28 mouse cellular contexts compared by ENCODE assay signal in genomic region chr2:172552666-172553065, GRCm38 (mm10). TPM values are rescaled to one million over a fixed set of nuclear protein-coding genes. Genes with fewer than 3 reads are reported as not detected.
A peak's percentile ranks its signal among the peaks of the same experiment; 100 is the strongest.
DNase-seq lines count a peak whose midpoint lies in the region; ATAC-seq lines count a peak whose summit lies in the region.
"Had no signal": no experiment of that assay in that cellular context is flagged by ENCODE, and none has a peak within 500 bp of the region (broad histone marks: within the 10 kb centered on the region; RNA-seq: fewer than 3 reads in every experiment).

No protein-coding gene starts in this region.

- no peaks in the 10 kb centered on the region for H3K36me3 ChIP-seq in hindbrain, embryonic 11.5 days (ENCODE audit: control insufficient read depth, insufficient read depth, low read length)
- H3K36me3 ChIP-seq in hindbrain, embryonic 16.5 days (ENCODE audit: control insufficient read depth, insufficient read depth, low read length): no peaks in the 10 kb centered on the region
- no peaks in the 10 kb centered on the region for H3K36me3 ChIP-seq in embryonic facial prominence, embryonic 15.5 days
- H3K36me3 ChIP-seq in forebrain, embryonic 16.5 days (ENCODE audit: control insufficient read depth, insufficient read depth): no peaks in the 10 kb centered on the region
- H3K36me3 ChIP-seq: midbrain, embryonic 10.5 days; neural tube, embryonic 13.5 days had no signal

- peaks cover 19% of the 10 kb centered on the region for H3K4me1 ChIP-seq in hindbrain, embryonic 11.5 days (replicated peaks; ENCODE audit: control insufficient read depth, insufficient read depth, low read length)
- peaks cover 7% of the 10 kb centered on the region for H3K4me1 ChIP-seq in hindbrain, embryonic 16.5 days (ENCODE audit: control insufficient read depth, insufficient read depth, low read depth, low read length)
- peaks cover 44% of the 10 kb centered on the region for H3K4me1 ChIP-seq in embryonic facial prominence, embryonic 15.5 days
- H3K4me1 ChIP-seq in forebrain, embryonic 16.5 days (replicated peaks; ENCODE audit: control insufficient read depth, insufficient read depth, low read length): peaks cover 53% of the 10 kb centered on the region

- WGBS in hindbrain, embryonic 11.5 days: 2% methylated on average over 6 of the region's 6 CpGs
- WGBS in hindbrain, embryonic 16.5 days: 4% methylated on average over 6 of the region's 6 CpGs
- 6% methylated on average over 6 of the region's 6 CpGs for WGBS in embryonic facial prominence, embryonic 15.5 days
- WGBS in forebrain, embryonic 16.5 days: 4% methylated on average over 6 of the region's 6 CpGs

- H3K27me3 ChIP-seq in hindbrain, embryonic 11.5 days (ENCODE audit: control insufficient read depth, insufficient read depth, low read length): peaks cover 90% of the 10 kb centered on the region
- H3K27me3 ChIP-seq in hindbrain, embryonic 16.5 days (replicated peaks; ENCODE audit: control insufficient read depth, insufficient read depth, low read length): peaks cover 49% of the 10 kb centered on the region
- H3K27me3 ChIP-seq in embryonic facial prominence, embryonic 15.5 days: peaks cover 60% of the 10 kb centered on the region
- H3K27me3 ChIP-seq in forebrain, embryonic 16.5 days (replicated peaks; ENCODE audit: control insufficient read depth, insufficient read depth, low read length): peaks cover 22% of the 10 kb centered on the region

- intact Hi-C loops in heart, postnatal 10 days (cut with DNase I): loop anchor here (5.0 kb wide), 1 partner anchor 275 kb away; no protein-coding TSS in a partner anchor

- ATAC-seq in hindbrain, embryonic 11.5 days (ENCODE audit: low FRiP score): no peak
- ATAC-seq in hindbrain, embryonic 16.5 days: no peak
- ATAC-seq in embryonic facial prominence, embryonic 15.5 days (ENCODE audit: insufficient number of reproducible peaks, low FRiP score, low TSS enrichment, low read depth): no peak
- no peak for ATAC-seq in forebrain, embryonic 16.5 days
- ATAC-seq: CD4-positive, CD25-positive, alpha-beta regulatory T cell, adult 4 months; Patski had no signal

- no peak overlapping the region for H3K4me3 ChIP-seq in hindbrain, embryonic 11.5 days (ENCODE audit: low read depth, low read length)
- H3K4me3 ChIP-seq in hindbrain, embryonic 16.5 days (ENCODE audit: low read length): no peak overlapping the region
- H3K4me3 ChIP-seq in embryonic facial prominence, embryonic 15.5 days (replicated peaks): peak overlapping the region; percentile 53
- peak overlapping the region; percentile 45 for H3K4me3 ChIP-seq in forebrain, embryonic 16.5 days (replicated peaks; ENCODE audit: low read length)
- H3K4me3 ChIP-seq: erythroblast, embryonic 14.5 days; heart, adult 2 months; neural tube, embryonic 13.5 days had no signal

- H3K9me3 ChIP-seq in hindbrain, embryonic 11.5 days (ENCODE audit: control insufficient read depth, low read length): no peaks in the 10 kb centered on the region
- no peaks in the 10 kb centered on the region for H3K9me3 ChIP-seq in hindbrain, embryonic 16.5 days (ENCODE audit: control insufficient read depth, low read length)
- H3K9me3 ChIP-seq in embryonic facial prominence, embryonic 15.5 days (replicated peaks): no peaks in the 10 kb centered on the region
- no peaks in the 10 kb centered on the region for H3K9me3 ChIP-seq in forebrain, embryonic 16.5 days (ENCODE audit: control insufficient read depth, low read length)
- H3K9me3 ChIP-seq: midbrain, embryonic 10.5 days; neural tube, embryonic 13.5 days had no signal

- peak; percentile 52 for DNase-seq in hindbrain, embryonic 11.5 days (ENCODE audit: low spot score)
- DNase-seq in embryo, embryonic 11 days: peak; percentile 24
- DNase-seq in cerebellum, postnatal 36 days: no peak
- no peak for DNase-seq in heart, postnatal 10 days
- no peak for DNase-seq in frontal cortex, postnatal 36 days (ENCODE audit: low spot score in 2 of 2)
- DNase-seq: adrenal gland, postnatal 14 days; cerebellum, adult 11-12 months; cerebellum, postnatal 25 days; gastrocnemius, postnatal 25 days; heart, adult 2 months; heart, postnatal 4 days; kidney, adult 2 months; kidney, postnatal 14 days; lung, adult 18-20 months; lung, postnatal 36 days; right cerebral cortex, postnatal 25 days had no signal

- H3K27ac ChIP-seq in hindbrain, embryonic 11.5 days (ENCODE audit: low read depth, low read length): no peak overlapping the region
- H3K27ac ChIP-seq in hindbrain, embryonic 16.5 days (ENCODE audit: low read depth, low read length): no peak overlapping the region
- no peak overlapping the region for H3K27ac ChIP-seq in embryonic facial prominence, embryonic 15.5 days (replicated peaks)
- H3K27ac ChIP-seq in forebrain, embryonic 16.5 days (ENCODE audit: low read length): peak overlapping the region; percentile 20; the same call in 1 of the 2 replicates
- H3K27ac ChIP-seq: heart, adult 2 months; midbrain, embryonic 10.5 days; neural tube, embryonic 13.5 days had no signal

- H3K4me2 ChIP-seq in hindbrain, embryonic 11.5 days (replicated peaks; ENCODE audit: low read depth, low read length): no peak overlapping the region
- no peak overlapping the region for H3K4me2 ChIP-seq in hindbrain, embryonic 16.5 days (ENCODE audit: low read length)
- peak overlapping the region; percentile 78 for H3K4me2 ChIP-seq in embryonic facial prominence, embryonic 15.5 days (replicated peaks)
- peak overlapping the region; percentile 72 for H3K4me2 ChIP-seq in forebrain, embryonic 16.5 days (ENCODE audit: low read length)
- H3K4me2 ChIP-seq: liver, embryonic 11.5 days; neural tube, embryonic 13.5 days had no signal

- no peak overlapping the region for H3K9ac ChIP-seq in hindbrain, embryonic 11.5 days (ENCODE audit: low read depth, low read length)
- no peak overlapping the region for H3K9ac ChIP-seq in hindbrain, embryonic 16.5 days (ENCODE audit: low read depth, low read length)
- H3K9ac ChIP-seq in embryonic facial prominence, embryonic 15.5 days: no peak overlapping the region
- peak overlapping the region; percentile 30; the same call in 1 of the 2 replicates for H3K9ac ChIP-seq in forebrain, embryonic 16.5 days (replicated peaks; ENCODE audit: low read depth, low read length)
- H3K9ac ChIP-seq: neural tube, embryonic 13.5 days had no signal

RNA-seq across cellular contexts. Expression of gene Tfap2c, which starts 3.3 kb away (rescaled TPM):
- 2.5 and 2.8 TPM in 2 replicates for polyA plus RNA-seq in hindbrain, embryonic 11.5 days (2014; fragmentation: Nextera tagmentation; extraction: Ambion mirVana)
- 0.11 and 0.80 TPM in 2 replicates for polyA plus RNA-seq in hindbrain, embryonic 16.5 days (2015; fragmentation: Nextera tagmentation; extraction: Ambion mirVana)
- 25.9 and 27.1 TPM in 2 replicates for polyA plus RNA-seq in embryonic facial prominence, embryonic 15.5 days (2015; fragmentation: Nextera tagmentation; extraction: Ambion mirVana)
- polyA plus RNA-seq in forebrain, embryonic 16.5 days (2015; fragmentation: Nextera tagmentation; extraction: Ambion mirVana): 22.3 and 28.5 TPM in 2 replicates
- total RNA-seq in heart, postnatal 10 days (2021): not detected
- total RNA-seq: adrenal gland, postnatal 14 days; gastrocnemius, postnatal 25 days; heart, adult 2 months; heart, postnatal 4 days; monocyte, adult 5-6 weeks had no signal
- polyA plus RNA-seq: erythroblast, embryonic 14.5 days; heart, adult 2 months; heart, embryonic 14.5 days; kidney, adult 2 months; spleen, adult 2 months had no signal

Comparison
In these comparisons a context has a peak if more than half of its experiments do, and no peak if none do; other contexts are left out.
1. DNase-seq: peak in hindbrain, embryonic 11.5 days (single experiment) and embryo, embryonic 11 days (single experiment); none in cerebellum, postnatal 36 days (0 of 2), heart, postnatal 10 days (0 of 2) and frontal cortex, postnatal 36 days (0 of 2).
2. H3K4me2 ChIP-seq: peak in embryonic facial prominence, embryonic 15.5 days (single experiment) and forebrain, embryonic 16.5 days (single experiment); none in hindbrain, embryonic 11.5 days (single experiment) and hindbrain, embryonic 16.5 days (single experiment).
3. H3K4me3 ChIP-seq: peak in embryonic facial prominence, embryonic 15.5 days (single experiment) and forebrain, embryonic 16.5 days (single experiment); none in hindbrain, embryonic 11.5 days (single experiment) and hindbrain, embryonic 16.5 days (single experiment).